Mouse (Mus musculus): ENCODE results near the gene Pbld1.
A peak's percentile ranks its signal among the peaks of the same experiment; 100 is the strongest.
"Not testable (repeated sequence)": the region's sequence is repeated elsewhere in the genome, so short reads cannot be mapped to it uniquely, and the experiment has no call there.

Gene Pbld1

GRCm38 (mm10) chr10:63039867-63040628 lies 19.9 kb upstream of the Pbld1 start:
- no peak for DNase-seq (ENCODE audit: low spot score)

GRCm38 (mm10) chr10:63043154-63043553 lies 16.8 kb upstream of the Pbld1 start:
- no peak for DNase-seq (ENCODE audit: low spot score)

DNA sequence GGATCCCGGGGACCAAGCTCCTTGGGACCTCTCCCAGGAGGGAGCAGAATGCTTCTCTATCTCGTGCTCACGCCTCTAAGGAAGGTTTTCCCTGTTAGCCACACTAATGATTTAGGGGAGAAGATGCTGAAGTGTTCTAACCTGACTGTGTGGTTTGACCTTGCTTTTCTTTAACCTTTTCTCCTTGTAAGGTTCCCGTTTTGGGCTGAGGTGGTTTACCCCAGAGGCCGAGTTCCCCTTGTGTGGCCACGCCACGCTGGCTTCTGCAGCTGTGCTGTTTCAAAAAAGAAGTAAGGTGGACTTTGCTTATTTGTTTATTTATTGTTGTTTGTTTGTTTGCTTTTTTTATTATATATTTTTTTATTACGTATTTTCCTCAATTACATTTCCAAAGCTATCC lies 12.2 kb upstream of the Pbld1 start:
- DNase-seq (ENCODE audit: low spot score) = no peak

DNA sequence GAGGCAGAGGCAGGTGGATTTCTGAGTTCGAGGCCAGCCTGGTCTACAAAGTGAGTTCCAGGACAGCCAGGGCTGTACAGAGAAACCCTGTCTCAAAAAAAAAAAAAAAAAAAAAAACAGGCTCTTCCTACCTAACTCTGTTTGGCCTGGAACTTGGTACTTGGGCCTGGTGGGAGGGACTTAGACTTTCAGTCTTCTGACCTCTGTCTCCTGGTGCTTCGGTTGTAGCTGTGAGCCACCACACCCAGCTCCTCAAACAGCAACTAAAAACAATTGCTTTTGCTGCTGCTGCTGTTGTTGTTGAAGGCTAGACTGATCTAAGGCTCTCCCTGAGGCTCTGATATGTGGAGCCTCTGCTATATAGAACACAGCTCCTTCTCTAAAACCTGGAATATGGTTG lies 10.9 kb upstream of the Pbld1 start:
- DNase-seq (ENCODE audit: low spot score) = no peak

DNA sequence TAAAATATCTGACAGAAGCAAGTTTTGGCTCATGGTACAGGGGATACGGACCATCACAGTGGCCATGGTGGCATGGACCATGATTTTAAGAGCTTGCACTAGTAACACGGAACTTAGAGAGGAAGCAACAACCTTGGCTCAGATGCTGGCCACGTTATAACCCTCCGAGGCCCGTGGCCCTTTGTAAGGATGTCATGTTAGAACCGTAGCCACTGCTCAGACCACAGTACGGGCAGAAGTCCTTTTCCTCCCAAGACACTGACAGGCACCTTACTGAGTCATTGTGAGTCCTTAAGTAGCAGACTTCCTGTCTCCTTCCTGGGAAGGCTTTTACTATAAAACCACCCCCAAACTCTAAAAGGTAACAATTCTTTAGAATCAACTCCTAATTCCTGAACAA lies 8.7 kb upstream of the Pbld1 start:
- DNase-seq (ENCODE audit: low spot score) = no peak

DNA sequence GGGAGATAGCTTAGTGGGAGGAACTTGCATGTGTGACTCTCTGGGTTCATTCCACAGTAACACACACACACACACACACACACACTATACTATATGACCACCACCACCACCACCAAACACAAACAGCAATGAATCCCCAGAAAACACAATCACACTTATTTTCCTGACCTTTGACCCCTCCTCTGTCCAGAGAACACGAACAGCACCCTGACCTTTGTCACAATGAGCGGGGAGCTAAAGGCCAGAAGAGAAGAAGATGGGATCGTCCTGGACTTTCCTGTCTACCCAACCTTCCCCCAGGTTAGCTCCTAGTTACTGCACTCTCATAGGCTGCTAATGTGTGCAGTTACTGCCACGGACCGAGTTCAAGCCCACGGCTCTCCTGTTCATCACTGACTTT lies 8.0 kb upstream of the Pbld1 start:
- no peak for DNase-seq (ENCODE audit: low spot score)

GRCm38 (mm10) chr10:63053007-63053406 lies 7.0 kb upstream of the Pbld1 start:
- peak; percentile 51 for DNase-seq (ENCODE audit: low spot score)

DNA sequence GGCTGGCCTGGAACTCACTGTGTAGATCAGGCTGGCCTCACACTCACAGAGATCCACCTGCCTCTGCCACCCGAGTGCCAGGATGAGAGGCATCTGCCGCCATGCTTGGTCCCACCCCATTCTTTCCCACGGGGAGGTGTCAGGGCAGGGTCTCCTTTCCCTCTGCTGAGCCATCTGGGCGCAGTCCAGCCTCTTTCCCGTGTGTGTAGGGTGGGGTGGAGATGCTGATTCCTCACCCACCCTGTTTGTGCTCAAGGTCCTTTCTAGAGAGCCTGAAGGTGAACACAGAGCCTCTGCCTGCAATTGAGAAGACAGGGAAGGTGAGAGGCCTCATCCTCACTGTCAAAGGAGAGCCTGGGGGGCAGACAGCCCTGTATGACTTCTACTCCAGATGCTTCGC lies 5.9 kb upstream of the Pbld1 start:
- DNase-seq (ENCODE audit: low spot score) = not testable (repeated sequence)

DNA sequence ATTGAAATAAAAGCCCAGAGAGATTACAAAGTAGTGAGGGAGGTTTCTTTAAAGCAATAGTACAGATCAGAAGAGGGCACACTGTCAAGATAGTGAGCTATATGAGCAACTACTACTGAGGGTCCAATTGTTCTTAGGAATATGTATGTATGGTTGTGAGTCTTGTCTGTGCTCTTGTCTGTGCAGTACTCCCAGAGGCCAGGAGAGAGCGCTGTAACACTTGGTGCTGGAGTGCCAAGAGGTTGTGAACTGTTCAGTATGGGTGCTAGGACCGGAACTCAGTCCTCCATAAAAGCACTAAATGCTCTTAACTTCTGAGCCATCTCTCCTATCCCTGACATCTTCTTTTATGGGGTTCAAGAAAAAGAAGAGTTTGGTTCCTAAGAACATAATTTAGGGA lies 5.4 kb upstream of the Pbld1 start:
- DNase-seq (ENCODE audit: low spot score) = no peak

- no peak for DNase-seq (ENCODE audit: low spot score)
Observed at GRCm38 (mm10) chr10:63056966-63057750, 2.8 kb upstream of the Pbld1 start.

DNA sequence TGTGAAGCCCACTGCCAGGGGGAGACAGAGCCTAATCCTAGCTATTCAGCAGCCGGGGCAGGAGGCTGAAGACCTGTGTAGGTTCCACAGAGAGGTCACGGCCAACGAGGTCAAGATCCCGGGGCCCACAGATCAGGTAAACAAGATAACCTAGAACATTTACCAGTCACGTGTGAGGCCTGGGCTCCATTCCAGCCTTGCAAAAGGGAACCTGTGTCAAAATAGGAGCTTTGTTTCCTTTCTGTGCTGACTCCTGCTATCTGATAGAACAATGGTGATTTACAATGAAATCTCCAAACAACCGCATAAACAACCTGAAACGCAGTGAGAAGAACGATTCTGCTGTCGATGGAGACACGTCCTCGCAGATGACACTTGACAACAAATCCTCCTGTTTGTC lies 444 bp downstream of the Pbld1 start:
- peak; percentile 73 for DNase-seq (ENCODE audit: low spot score)

GRCm38 (mm10) chr10:63061266-63061665 lies 1.3 kb downstream of the Pbld1 start:
- no peak for DNase-seq (ENCODE audit: low spot score)

DNA sequence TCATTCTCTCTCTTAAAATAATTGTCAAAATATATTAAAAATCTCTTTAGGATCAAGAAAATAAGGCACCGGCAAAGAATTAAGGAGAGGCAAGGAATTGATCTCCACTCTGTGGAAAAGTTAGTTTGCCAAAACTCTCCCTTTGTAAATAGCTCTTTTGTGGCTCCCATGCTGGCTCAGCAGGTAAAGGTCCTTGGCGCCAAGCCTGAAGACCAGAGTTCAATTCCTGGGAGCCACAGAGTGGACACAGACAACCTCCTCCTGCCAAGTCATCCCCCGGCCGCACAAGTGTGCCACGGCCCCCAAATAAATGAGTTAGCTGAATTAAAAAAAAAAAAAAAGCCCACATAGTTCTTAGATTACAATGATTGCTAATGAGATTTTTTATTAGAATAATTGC lies 2.7 kb downstream of the Pbld1 start:
- DNase-seq (ENCODE audit: low spot score) = no peak

- no peak for DNase-seq (ENCODE audit: low spot score)
Observed at GRCm38 (mm10) chr10:63063365-63063764, 3.4 kb downstream of the Pbld1 start.

GRCm38 (mm10) chr10:63064516-63064915 lies 4.6 kb downstream of the Pbld1 start:
- no peak for DNase-seq (ENCODE audit: low spot score)

DNA sequence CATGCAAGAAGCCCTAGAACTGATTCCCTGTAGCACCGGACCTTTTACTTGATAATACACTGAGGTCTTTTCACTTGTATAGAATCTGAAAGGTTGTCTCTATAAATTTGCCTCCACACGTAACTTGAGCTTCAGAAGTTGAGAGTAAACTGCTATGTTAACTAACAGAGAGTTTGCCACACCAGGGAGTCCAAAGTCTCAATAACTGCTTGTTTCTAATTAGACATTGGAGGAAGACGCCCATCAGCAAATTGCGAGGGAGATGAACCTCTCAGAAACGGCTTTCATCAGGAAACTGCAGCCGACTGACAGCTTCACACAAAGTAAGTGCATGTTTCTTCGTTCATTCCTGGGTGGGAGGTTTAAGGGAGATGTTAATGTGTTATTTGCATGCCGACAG lies 5.6 kb downstream of the Pbld1 start:
- no peak for DNase-seq (ENCODE audit: low spot score)

DNA sequence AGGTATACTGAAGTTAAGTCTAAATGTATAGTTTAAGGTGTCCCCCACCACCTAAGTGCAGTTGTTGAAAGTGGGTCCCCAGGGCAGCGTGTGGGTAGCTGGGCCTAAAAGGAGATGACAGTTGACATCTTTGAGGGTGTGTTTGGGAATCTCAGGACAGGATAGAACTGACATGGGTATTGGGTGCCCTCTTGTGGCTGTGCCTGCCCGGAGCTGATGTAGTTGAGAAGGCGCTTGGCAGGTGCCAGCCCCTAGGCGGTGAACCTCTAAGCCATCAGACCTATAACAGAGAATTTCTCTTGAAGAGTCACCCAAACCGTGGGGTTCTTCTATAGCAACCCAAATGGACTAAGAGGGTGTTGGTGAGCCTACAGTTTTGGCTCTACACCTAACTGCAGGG lies 6.0 kb downstream of the Pbld1 start:
- peak; percentile 80 for DNase-seq (ENCODE audit: low spot score)

DNA sequence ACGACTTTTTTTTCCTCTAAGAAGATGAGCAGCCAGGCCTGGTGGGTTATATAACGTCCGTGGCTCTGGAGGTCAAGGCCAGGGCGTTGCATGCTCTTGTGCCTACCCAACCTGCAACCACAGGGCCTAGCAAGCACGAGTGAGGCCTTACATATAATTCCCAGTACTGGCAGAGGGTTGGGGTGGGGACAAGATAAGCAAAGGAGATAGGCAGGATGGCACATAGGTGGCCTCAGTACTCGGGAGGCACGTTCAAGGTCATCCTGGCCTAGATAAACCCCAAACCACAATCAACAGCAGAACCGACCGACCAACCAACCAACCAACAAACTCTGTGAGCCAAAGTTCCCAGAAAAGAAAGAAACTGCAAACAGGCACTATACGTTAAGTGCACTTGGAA lies 26.3 kb downstream of the Pbld1 start:
- DNase-seq (ENCODE audit: low spot score) = no peak

GRCm38 (mm10) chr10:63089103-63089757 lies 29.3 kb downstream of the Pbld1 start:
- no peak for DNase-seq (ENCODE audit: low spot score)

DNA sequence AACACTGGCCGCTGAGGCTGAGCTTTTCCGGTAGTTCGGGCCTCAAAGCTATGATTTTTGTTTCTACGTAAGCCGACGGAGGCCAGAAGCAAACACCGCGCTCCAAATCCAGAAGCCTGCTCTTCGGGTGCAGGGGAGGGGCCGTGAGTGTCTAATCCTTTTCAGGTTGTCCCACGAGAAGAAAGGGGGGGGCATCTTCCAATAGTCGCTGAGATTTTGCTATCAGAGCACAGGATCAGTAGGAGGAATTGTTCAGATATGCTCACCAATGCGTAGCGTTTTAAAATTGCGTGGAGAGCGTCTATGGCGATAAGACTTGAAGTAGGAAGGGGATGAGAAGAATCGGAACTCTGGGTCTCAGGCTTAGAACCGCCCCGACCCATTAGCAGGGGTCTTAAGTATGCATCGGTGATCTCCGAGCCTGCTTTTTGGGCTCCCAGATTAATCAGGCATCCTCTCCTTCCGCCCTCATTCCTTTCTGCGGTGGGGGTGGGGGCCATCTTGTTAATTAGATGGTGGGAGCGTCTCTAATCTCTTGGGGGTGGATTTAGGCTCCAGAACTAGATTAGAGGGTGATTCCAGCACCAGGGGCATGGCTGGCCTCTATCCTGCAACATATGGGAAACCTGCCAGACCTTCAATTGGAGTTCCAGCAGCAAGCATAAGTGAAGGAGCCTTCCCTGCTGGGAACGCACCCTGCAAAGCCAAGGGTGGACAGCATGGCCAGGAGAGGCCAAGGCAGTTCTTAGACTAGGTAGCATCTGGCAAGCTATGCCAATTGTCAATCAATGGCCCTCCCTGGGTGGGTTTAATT lies 30.0 kb downstream of the Pbld1 start:
- no peak for DNase-seq (ENCODE audit: low spot score)

- no peak for DNase-seq (ENCODE audit: low spot score)
Observed at GRCm38 (mm10) chr10:63091915-63092314, 32.0 kb downstream of the Pbld1 start.
